Mouse (Mus musculus) small intestine, adult 2 months (tissue): ENCODE results near the gene Insig2.

ENCODE experiments used
- CTCF ChIP-seq: fragments of 200-500 bp; IDR thresholded peaks from 2 replicates; pipeline ENCODE4 v1.5.1; 2012; ENCODE audit warnings: low read depth, mild to moderate bottlenecking, control low read depth, inconsistent platforms, low read length, moderate library complexity, mixed read lengths; ENCODE audit not compliant: insufficient replicate concordance, insufficient read length; ENCODE audit errors: extremely low read depth
- POLR2A ChIP-seq: fragments of 200-500 bp; IDR thresholded peaks from 2 replicates; pipeline ENCODE4 v1.6.1; 2012; ENCODE audit warnings: low read depth, mild to moderate bottlenecking, control low read depth, inconsistent platforms, low read length, moderate library complexity

DNA sequence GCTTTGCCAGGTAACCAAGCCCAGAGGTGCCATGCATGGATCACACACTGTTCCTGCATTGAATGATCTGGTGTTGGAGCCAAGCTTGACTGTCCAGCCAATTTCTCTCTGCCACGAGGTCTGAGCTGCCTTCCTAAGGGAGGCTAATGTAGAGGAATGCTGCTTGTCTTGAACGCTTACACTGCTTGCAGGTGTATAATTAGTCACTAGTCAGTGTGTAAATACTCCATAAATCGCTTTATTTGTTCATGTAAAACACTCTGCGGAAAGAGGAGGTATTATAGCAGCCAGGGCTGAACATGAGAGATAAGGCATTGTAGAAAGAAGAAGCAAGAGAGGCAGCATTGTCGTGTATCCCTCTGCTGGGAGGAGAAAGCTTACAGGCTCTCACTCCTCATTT is 11.6 kb upstream of the Insig2 start:
- TF ChIP-seq CTCF (no peak), POLR2A (no peak)
